Mouse (Mus musculus): ENCODE data around the gene Ispd. TPM values are rescaled to one million over a fixed set of nuclear protein-coding genes. Genes with fewer than 3 reads are reported as not detected.

Ispd gene
- total RNA-seq, 2 experiments from 2014 or later, result 3.4 to 3.8 TPM

Other genes with a start within 250 kb of the Ispd start
- gene Ankmy2, start 224.3 kb upstream of the Ispd start, total RNA-seq (2021), result 1 to 10 TPM; 5.6 to 6.6 TPM
- 100 to 1,000 TPM in 1 of 2 experiments, 10 to 100 TPM in 1; 98.9 to 109 TPM for gene Bzw2, start 223.4 kb upstream of the Ispd start, total RNA-seq (2021)
- not detected for gene Lrrc72, start 128.1 kb upstream of the Ispd start, total RNA-seq (2021)
- under 1 TPM; 0.15 to 0.27 TPM for gene Sostdc1, start 67.3 kb upstream of the Ispd start, total RNA-seq (2021)
- gene D630036H23Rik, start 731 bp downstream of the Ispd start, total RNA-seq (2021), result under 1 TPM; 0.37 to 0.56 TPM

Measured in gastrocnemius, postnatal 36 days (tissue).